Mouse (Mus musculus) forebrain, embryonic 10.5 days (tissue): ENCODE data around the gene Cyp2c23. TPM values are rescaled to one million over a fixed set of nuclear protein-coding genes. Genes with fewer than 3 reads are reported as not detected.

ENCODE experiments used
- DNase-seq: peaks from one replicate; pipeline ENCODE4 v3.0.0-alpha.2; 2017; ENCODE audit warnings: low spot score; ENCODE audit errors: extremely low spot score
- H3K27ac ChIP-seq: fragments of 300-500 bp; sonication (generic); 2 replicates; pipeline ENCODE4 v1.5.1; 2016; ENCODE audit warnings: mild to moderate bottlenecking
- H3K27me3 ChIP-seq: fragments of 300-500 bp; sonication (generic); 2 replicates; pipeline ENCODE4 v1.6.1; 2016; ENCODE audit warnings: mild to moderate bottlenecking; ENCODE audit not compliant: poor library complexity, severe bottlenecking
- H3K36me3 ChIP-seq: fragments of 300-500 bp; sonication (generic); replicated peaks from 2 replicates; pipeline ENCODE4 v1.6.1; 2016; ENCODE audit warnings: mild to moderate bottlenecking, moderate library complexity
- H3K4me1 ChIP-seq: fragments of 300-500 bp; sonication (generic); 2 replicates; pipeline ENCODE4 v1.6.1; 2016
- H3K4me3 ChIP-seq: fragments of 300-500 bp; sonication (generic); 2 replicates; pipeline ENCODE4 v1.5.1; 2016; ENCODE audit warnings: mild to moderate bottlenecking, moderate library complexity
- H3K9me3 ChIP-seq: fragments of 300-500 bp; sonication (generic); 2 replicates; pipeline ENCODE4 v1.6.1; 2016; ENCODE audit warnings: mild to moderate bottlenecking, moderate library complexity
- WGBS: fragments of 180-500 bp; shearing (Covaris S2); methylation state at CpG from one replicate; pipeline ENCODE4 v1.1.7; 2016; 5-methylcytosine and 5-hydroxymethylcytosine counted together
- polyA plus RNA-seq: library from polyadenylated mRNA; unstranded; fragments of >200 nt; fragmentation: Nextera tagmentation; extraction: Ambion mirVana; gene quantifications from 2 replicates; pipeline ENCODE4 v1.2.1, GENCODE M21; 2016

Cyp2c23 gene
- polyA plus RNA-seq, 1 experiment from 2014 or later = not detected

- H3K9me3 ChIP-seq = peaks cover 3% of the 10 kb centered on the region; the same call in 1 of the 2 replicates
- no peaks in the 10 kb centered on the region for H3K36me3 ChIP-seq
- DNase-seq = peak; percentile 77
- H3K4me1 ChIP-seq = peaks cover 16% of the 10 kb centered on the region; the same call in 1 of the 2 replicates
- 27% methylated on average over 2 of the region's 2 CpGs for WGBS
- H3K4me3 ChIP-seq = no peak overlapping the region
- H3K27ac ChIP-seq = no peak overlapping the region
- H3K27me3 ChIP-seq = no peaks in the 10 kb centered on the region
These were observed 69.8 kb downstream of the Cyp2c23 start for GRCm38 (mm10) chr19:43959162-43959561.

- Histone ChIP-seq H3K4me3 (no peak overlapping the region), H3K27me3 (no peaks in the 10 kb centered on the region), H3K27ac (no peak overlapping the region), H3K9me3 (peaks cover 3% of the 10 kb centered on the region; the same call in 1 of the 2 replicates), H3K36me3 (no peaks in the 10 kb centered on the region), H3K4me1 (peaks cover 10% of the 10 kb centered on the region; the same call in 1 of the 2 replicates)
- 85% methylated on average over 4 of the region's 4 CpGs for WGBS
- no peak for DNase-seq
These were observed 71.1 kb downstream of the Cyp2c23 start for GRCm38 (mm10) chr19:43957881-43958280.

- no peaks in the 10 kb centered on the region for H3K27me3 ChIP-seq
- H3K27ac ChIP-seq = no peak overlapping the region
- 21% methylated on average over 4 of the region's 4 CpGs for WGBS
- no peak for DNase-seq
- H3K36me3 ChIP-seq = no peaks in the 10 kb centered on the region
- H3K4me1 ChIP-seq = peaks cover 10% of the 10 kb centered on the region; the same call in 1 of the 2 replicates
- no peak overlapping the region for H3K4me3 ChIP-seq
- H3K9me3 ChIP-seq = peaks cover 3% of the 10 kb centered on the region; the same call in 1 of the 2 replicates
These were observed 71.6 kb downstream of the Cyp2c23 start for GRCm38 (mm10) chr19:43957402-43957801.

- H3K27me3 ChIP-seq = no peaks in the 10 kb centered on the region
- DNase-seq = no peak
- no peak overlapping the region for H3K27ac ChIP-seq
- no peaks in the 10 kb centered on the region for H3K9me3 ChIP-seq
- H3K36me3 ChIP-seq = no peaks in the 10 kb centered on the region
- H3K4me1 ChIP-seq = peaks cover 10% of the 10 kb centered on the region; the same call in 1 of the 2 replicates
- WGBS = 88% methylated on average over 5 of the region's 5 CpGs
- H3K4me3 ChIP-seq = no peak overlapping the region
These were observed 73.7 kb downstream of the Cyp2c23 start for GRCm38 (mm10) chr19:43955266-43955665.

Other genes with a start within 250 kb of the Cyp2c23 start
- gene Abcc2, start 247.0 kb downstream of the Cyp2c23 start, polyA plus RNA-seq = not detected in 2 replicates
- 17.6 and 18.4 TPM in 2 replicates for gene Dnmbp, start 89.0 kb downstream of the Cyp2c23 start, polyA plus RNA-seq
- 0.21 and 0.48 TPM in 2 replicates for gene Cpn1, start 42.7 kb downstream of the Cyp2c23 start, polyA plus RNA-seq
- gene Erlin1, start 40.6 kb upstream of the Cyp2c23 start, polyA plus RNA-seq = 21.3 and 26.3 TPM in 2 replicates
- gene Chuk, start 78.3 kb upstream of the Cyp2c23 start, polyA plus RNA-seq = 45.4 and 48.6 TPM in 2 replicates
- 44.1 and 44.3 TPM in 2 replicates for gene Cwf19l1, start 106.7 kb upstream of the Cyp2c23 start, polyA plus RNA-seq
- gene Bloc1s2, start 117.2 kb upstream of the Cyp2c23 start, polyA plus RNA-seq = 101 and 102 TPM in 2 replicates
- gene Pkd2l1, start 163.2 kb upstream of the Cyp2c23 start, polyA plus RNA-seq = 0.14 and 0.16 TPM in 2 replicates
- 0.22 and 0.59 TPM in 2 replicates for gene Scd3, start 174.1 kb upstream of the Cyp2c23 start, polyA plus RNA-seq